Mouse (Mus musculus) thymus, postnatal 36 days (tissue): ENCODE data around the gene Gm8362.
"Not testable (repeated sequence)": the region's sequence is repeated elsewhere in the genome, so short reads cannot be mapped to it uniquely, and the experiment has no call there.

Experiments used
- DNase-seq, 2 experiments: peaks; one replicate each; pipeline ENCODE4 v3.0.0; 2022; ENCODE audit warnings: mixed read lengths in 2 of 2

Gene Gm8362

GRCm38 (mm10) chr14:6774311-6774710 lies at the start of gene Gm8362:
Gene Gm8362, minus strand, starts transcription at chr14:6774411.
- DNase-seq, result not testable (repeated sequence)

- DNase-seq, result not testable (repeated sequence)
Measured at GRCm38 (mm10) chr14:6823297-6823696, 49.1 kb upstream of the Gm8362 start.

- DNase-seq, result peak; percentile 20 to 38
Measured at GRCm38 (mm10) chr14:6757231-6757536, 17.0 kb downstream of the Gm8362 start.

GRCm38 (mm10) chr14:6756384-6757230 lies 17.6 kb downstream of the Gm8362 start:
- DNase-seq, result peak; percentile 5 to 37

- not testable (repeated sequence) for DNase-seq
Measured at GRCm38 (mm10) chr14:6742232-6742631, 32.0 kb downstream of the Gm8362 start, which contains the start of gene Gm3636. Gene Gm3636, minus strand, starts transcription at chr14:6742332.

GRCm38 (mm10) chr14:6720151-6720550 lies 54.1 kb downstream of the Gm8362 start, which contains the start of gene Gm8050:
Gene Gm8050, minus strand, starts transcription at chr14:6720251.
- DNase-seq, result not testable (repeated sequence)
